Mouse (Mus musculus) ES-E14 (cell line): ENCODE data around the gene Tnks1bp1.

Source experiments
- CHD2 ChIP-seq: IDR thresholded peaks from 2 replicates; pipeline ENCODE4 v1.6.1; 2014; ENCODE audit warnings: mild to moderate bottlenecking, low read depth, low read length, inconsistent platforms
- MAFK ChIP-seq: IDR thresholded peaks from 2 replicates; pipeline ENCODE4 v1.6.1; 2014; ENCODE audit warnings: mild to moderate bottlenecking, low read depth, low read length, inconsistent platforms; ENCODE audit not compliant: insufficient read depth
- ZC3H11A ChIP-seq: IDR thresholded peaks from 2 replicates; pipeline ENCODE4 v1.6.1; 2012; ENCODE audit warnings: low read depth, mild to moderate bottlenecking, inconsistent platforms, low read length, borderline replicate concordance
- ZNF384 ChIP-seq: IDR thresholded peaks from 2 replicates; pipeline ENCODE4 v1.6.1; 2012; ENCODE audit warnings: low read depth, low read length, inconsistent platforms

GRCm38 (mm10) chr2:85070086-85070485, 22.3 kb downstream of the Tnks1bp1 start:
- no peak for TF ChIP-seq MAFK
- no peak for TF ChIP-seq ZC3H11A
- no peak for TF ChIP-seq CHD2
- no peak for TF ChIP-seq ZNF384
